In genomic region chr12:84907024-84907626, GRCm38 (mm10) we compare ENCODE assay signal across 9 mouse cellular contexts. TPM values are rescaled to one million over a fixed set of nuclear protein-coding genes. Genes with fewer than 3 reads are reported as not detected.
DNase-seq lines count a peak whose midpoint lies in the region; ATAC-seq and TF ChIP-seq lines count a peak whose summit lies in the region.
"Had no signal": no experiment of that assay in that cellular context is flagged by ENCODE, and none has a peak within 500 bp of the region (broad histone marks: within the 10 kb centered on the region; RNA-seq: fewer than 3 reads in every experiment).

No protein-coding gene starts in this region.

- H3K4me3 ChIP-seq in hindbrain, embryonic 12.5 days, result no peak overlapping the region
- no peak overlapping the region for H3K4me3 ChIP-seq in liver, postnatal 0 days (ENCODE audit: low read depth, low read length)

- peak overlapping the region; percentile 69 for H3K27ac ChIP-seq in hindbrain, embryonic 12.5 days
- H3K27ac ChIP-seq in liver, postnatal 0 days (ENCODE audit: low read depth), result no peak overlapping the region

- no peak overlapping the region for H3K4me2 ChIP-seq in hindbrain, embryonic 12.5 days (replicated peaks)
- H3K4me2 ChIP-seq in liver, postnatal 0 days (ENCODE audit: low read depth, low read length), result no peak overlapping the region

- WGBS in hindbrain, embryonic 12.5 days, result 63% methylated on average over 12 of the region's 12 CpGs
- 77% methylated on average over 12 of the region's 12 CpGs for WGBS in liver, postnatal 0 days (ENCODE audit: insufficient replicate concordance)

- H3K36me3 ChIP-seq in hindbrain, embryonic 12.5 days, result no peaks in the 10 kb centered on the region
- no peaks in the 10 kb centered on the region for H3K36me3 ChIP-seq in liver, postnatal 0 days (replicated peaks; ENCODE audit: insufficient read depth, low read length)

- peak; percentile 20; the same call in 1 of the 2 replicates for ATAC-seq in frontal cortex, adult (ENCODE audit: low TSS enrichment)
- peak; percentile 35; the same call in 1 of the 2 replicates for ATAC-seq in hindbrain, embryonic 12.5 days (ENCODE audit: low FRiP score)
- no peak for ATAC-seq in liver, postnatal 0 days

- TF ChIP-seq EP300 in liver, postnatal 0 days (IDR thresholded peaks at IDR 0.05; ENCODE audit: low read depth), result no peak

- no peak for DNase-seq in frontal cortex, postnatal 25 days (ENCODE audit: low spot score in 2 of 2)
- DNase-seq in fibroblast of lung, adult 2 months (ENCODE audit: low read depth), result peak; percentile 43
- DNase-seq in neural tube, embryonic 10.5 days (ENCODE audit: extremely low spot score, low spot score), result peak; percentile 39
- DNase-seq in kidney, adult 8-10 months, result no peak
- no peak for DNase-seq in urinary bladder, adult 2 months (ENCODE audit: low spot score)
- no peak for DNase-seq in liver, postnatal 0 days
- DNase-seq: adrenal gland, postnatal 25 days had no signal

- TF ChIP-seq CTCF in liver, postnatal 0 days (IDR thresholded peaks at IDR 0.05; ENCODE audit: low read depth), result no peak

- H3K9me3 ChIP-seq in hindbrain, embryonic 12.5 days (replicated peaks), result no peaks in the 10 kb centered on the region
- no peaks in the 10 kb centered on the region for H3K9me3 ChIP-seq in liver, postnatal 0 days (ENCODE audit: low read length)

- no peaks in the 10 kb centered on the region for H3K27me3 ChIP-seq in hindbrain, embryonic 12.5 days
- H3K27me3 ChIP-seq in liver, postnatal 0 days (ENCODE audit: insufficient read depth, low read length), result no peaks in the 10 kb centered on the region

- H3K4me1 ChIP-seq in hindbrain, embryonic 12.5 days, result peaks cover 13% of the 10 kb centered on the region
- H3K4me1 ChIP-seq in liver, postnatal 0 days (ENCODE audit: insufficient read depth), result no peaks in the 10 kb centered on the region

- H3K9ac ChIP-seq in hindbrain, embryonic 12.5 days, result 0 out of 2 replicates have a peak overlapping the region, but pooled peaks have one; percentile 8
- H3K9ac ChIP-seq in liver, postnatal 0 days (replicated peaks), result no peak overlapping the region

RNA-seq across cellular contexts. Expression of gene Ltbp2, which starts 30.8 kb away (rescaled TPM):
- 0.45 and 0.47 TPM in 2 replicates for polyA plus RNA-seq in hindbrain, embryonic 12.5 days (2016; fragmentation: Nextera tagmentation; extraction: Ambion mirVana)
- polyA plus RNA-seq in urinary bladder, adult 2 months (2012; rRNA removed), result 0.99 and 1.7 TPM in 2 replicates
- 0.31 and 0.59 TPM in 2 replicates for polyA plus RNA-seq in liver, postnatal 0 days (2015; fragmentation: Nextera tagmentation; extraction: Ambion mirVana)

Comparison
In these comparisons a context has a peak if more than half of its experiments do, and no peak if none do; other contexts are left out.
1. DNase-seq: peak in fibroblast of lung, adult 2 months (single experiment) and neural tube, embryonic 10.5 days (single experiment); none in frontal cortex, postnatal 25 days (0 of 2), kidney, adult 8-10 months (0 of 2), urinary bladder, adult 2 months (single experiment) and liver, postnatal 0 days (single experiment).